Mouse (Mus musculus): ENCODE measurements around the gene Psmb3.

- no peak for TF ChIP-seq GATA1 (IDR thresholded peaks at IDR 0.05; ENCODE audit: borderline replicate concordance, low read length)
- no peak for TF ChIP-seq FLI1 (IDR thresholded peaks at IDR 0.05; ENCODE audit: low read length)
Measured at GRCm38 (mm10) chr11:97664771-97665240, 38.4 kb upstream of the Psmb3 start.

Data from megakaryocyte, embryonic 14.5 days (primary cell).